Mouse (Mus musculus) heart, postnatal 10 days (tissue): ENCODE measurements at regions not wholly inside any gene's neighbourhood (a gene's known extent, or its start where the extent isn't known, plus 50 kb on each side); places are given as distances from the start of the nearest gene placed in this dataset.

Experiments
- DNase-seq, 2 experiments: peaks; one replicate each; pipeline ENCODE4 v3.0.0; 2021
- intact Hi-C: fragments of 180-260 bp; cut with DNase I; formaldehyde crosslinking; loops from one replicate; pipeline ENCODE4 v1.15.1; 2025

DNA sequence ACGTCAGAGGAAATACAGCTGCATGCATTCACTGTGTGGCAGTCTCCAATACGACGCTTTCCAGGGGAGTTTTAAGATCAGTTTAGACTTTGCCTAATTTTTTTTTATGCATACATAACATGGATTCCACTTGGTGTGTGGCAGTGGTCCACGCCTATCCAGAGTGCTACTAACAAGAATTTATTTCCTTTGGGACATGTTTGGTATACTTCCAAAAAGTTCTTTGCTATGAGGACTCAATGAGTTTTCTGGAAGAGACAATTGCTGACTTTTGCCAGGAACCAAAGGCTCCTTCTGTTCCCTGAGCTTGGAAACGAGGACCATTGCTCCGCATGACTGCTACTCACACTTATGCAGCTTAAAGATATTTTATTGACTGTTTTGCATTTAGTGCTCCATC, 59.2 kb downstream of the Marcks start:
- intact Hi-C loops: loop anchor here (5.0 to 10.0 kb wide), 3 partner anchors 155 to 318 kb away; no protein-coding TSS in a partner anchor
- DNase-seq: peak; percentile 21 to 28

DNA sequence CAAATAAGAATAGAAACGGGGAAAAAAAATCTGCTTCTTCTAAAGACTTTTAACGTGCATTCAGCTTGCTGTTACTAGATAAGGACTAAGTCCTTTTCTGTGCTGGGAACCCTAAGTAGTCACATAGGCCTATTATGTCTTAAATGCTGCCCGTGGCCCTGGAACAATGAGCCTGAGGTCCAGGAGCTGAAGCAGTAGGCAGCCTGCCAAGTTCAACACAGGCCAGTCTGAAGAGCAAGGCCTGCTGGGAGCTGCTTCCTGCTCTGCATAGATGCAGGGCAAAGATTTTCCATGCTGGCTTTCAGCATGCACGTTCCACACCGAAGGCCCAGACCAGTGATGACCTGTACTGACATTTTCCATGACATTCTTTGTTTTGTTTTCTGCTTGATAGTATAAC, 60.3 kb downstream of the Marcks start:
- peak; percentile 89 to 91 for DNase-seq
- intact Hi-C loops: loop anchor here (1.0 to 10.0 kb wide), 4 partner anchors 60 to 319 kb away; partner anchors contain the start of gene Marcks

DNA sequence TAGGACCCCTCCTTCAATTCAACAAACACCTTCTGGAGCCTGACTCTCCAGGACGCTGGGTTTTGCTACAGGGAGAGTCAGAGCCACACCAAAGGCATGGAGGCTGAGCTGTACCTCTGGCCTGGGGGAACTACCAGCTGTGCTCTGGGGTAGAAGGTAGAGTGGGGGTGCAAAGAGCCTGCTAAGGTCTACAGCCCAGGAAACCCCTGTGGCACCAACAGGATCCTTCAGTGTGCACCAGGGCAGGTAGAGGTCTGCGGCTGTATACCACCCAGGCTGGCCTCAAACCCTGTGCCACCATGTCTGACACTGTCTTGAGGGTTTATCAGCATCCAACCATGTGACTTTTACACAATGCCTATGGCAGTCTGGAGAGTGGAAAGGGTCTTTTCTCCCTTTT, 61.0 kb downstream of the Marcks start:
- intact Hi-C loops: loop anchor here (1.0 to 10.0 kb wide), 4 partner anchors 61 to 320 kb away; partner anchors contain the start of gene Marcks
- DNase-seq: no peak

DNA sequence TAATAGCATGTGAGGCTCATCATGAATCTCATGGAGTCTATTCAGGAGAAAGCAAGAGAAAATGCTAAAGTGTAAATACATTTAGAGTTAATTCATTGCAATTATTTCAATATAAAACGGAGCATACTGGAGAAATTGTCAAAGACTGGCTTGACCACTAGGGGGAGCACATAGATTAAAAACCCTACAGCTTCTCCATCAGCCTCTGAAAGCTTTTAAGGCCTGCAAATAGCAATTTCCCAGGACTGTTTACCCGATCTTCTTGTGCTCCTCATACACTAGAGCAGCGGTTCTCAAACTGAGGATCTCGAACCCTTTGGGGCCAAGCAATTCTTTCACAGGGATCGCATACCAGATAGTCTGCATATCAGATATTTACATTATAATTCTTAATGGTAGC, 65.9 kb downstream of the Marcks start:
- peak; percentile 75 to 83 for DNase-seq

DNA sequence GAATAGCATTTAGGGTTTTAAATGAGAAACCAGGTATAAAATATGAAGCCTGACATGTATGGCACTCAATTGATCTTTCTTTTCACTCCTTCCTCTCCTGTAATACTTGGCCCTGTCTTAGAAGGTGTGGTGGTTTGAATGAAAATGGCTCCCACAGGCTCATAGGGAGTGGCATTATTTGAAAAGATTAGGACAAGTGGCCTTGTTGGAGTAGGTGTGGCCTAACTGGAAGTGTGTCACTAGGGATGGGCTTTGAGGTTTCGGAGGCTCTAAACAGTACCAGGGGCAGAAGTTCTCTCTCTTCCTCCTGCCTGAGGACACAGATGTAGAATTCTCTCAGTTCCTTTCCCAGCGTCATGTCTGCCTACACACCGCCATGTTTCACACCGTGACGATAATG, 66.7 kb downstream of the Marcks start:
- DNase-seq: no peak
- intact Hi-C loops: loop anchor here (2.0 to 10.0 kb wide), 4 partner anchors 163 to 1780 kb away; no protein-coding TSS in a partner anchor

More for the DNA sequence above, 65.9 kb downstream of the Marcks start:
- intact Hi-C loops: loop anchor here (2.0 to 10.0 kb wide), 4 partner anchors 162 to 1779 kb away; no protein-coding TSS in a partner anchor

DNA sequence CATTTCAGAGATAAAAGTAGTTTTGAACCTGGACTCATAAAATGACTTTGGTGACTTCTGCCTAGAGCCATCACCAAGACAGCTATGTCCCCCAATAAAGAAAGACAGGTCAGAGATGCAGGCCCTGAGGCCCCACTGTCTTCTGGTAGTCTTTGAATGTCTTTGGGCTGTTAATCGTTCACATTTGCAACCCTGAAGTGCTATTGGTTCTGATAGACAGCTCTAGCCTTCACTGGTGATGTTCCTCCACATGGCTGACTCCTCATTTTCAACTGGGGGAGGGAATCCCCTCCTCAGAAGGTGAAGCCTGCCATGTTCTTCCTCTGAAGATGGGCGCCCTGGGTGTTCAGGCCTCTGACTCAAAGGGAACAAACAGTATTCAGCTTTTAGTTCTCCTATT, 67.3 kb downstream of the Marcks start:
- intact Hi-C loops: loop anchor here (5.0 to 10.0 kb wide), 3 partner anchors 163 to 1781 kb away; no protein-coding TSS in a partner anchor
- no peak for DNase-seq
